Comparison of ENCODE assay signal across 11 mouse cellular contexts in the genomic region with DNA sequence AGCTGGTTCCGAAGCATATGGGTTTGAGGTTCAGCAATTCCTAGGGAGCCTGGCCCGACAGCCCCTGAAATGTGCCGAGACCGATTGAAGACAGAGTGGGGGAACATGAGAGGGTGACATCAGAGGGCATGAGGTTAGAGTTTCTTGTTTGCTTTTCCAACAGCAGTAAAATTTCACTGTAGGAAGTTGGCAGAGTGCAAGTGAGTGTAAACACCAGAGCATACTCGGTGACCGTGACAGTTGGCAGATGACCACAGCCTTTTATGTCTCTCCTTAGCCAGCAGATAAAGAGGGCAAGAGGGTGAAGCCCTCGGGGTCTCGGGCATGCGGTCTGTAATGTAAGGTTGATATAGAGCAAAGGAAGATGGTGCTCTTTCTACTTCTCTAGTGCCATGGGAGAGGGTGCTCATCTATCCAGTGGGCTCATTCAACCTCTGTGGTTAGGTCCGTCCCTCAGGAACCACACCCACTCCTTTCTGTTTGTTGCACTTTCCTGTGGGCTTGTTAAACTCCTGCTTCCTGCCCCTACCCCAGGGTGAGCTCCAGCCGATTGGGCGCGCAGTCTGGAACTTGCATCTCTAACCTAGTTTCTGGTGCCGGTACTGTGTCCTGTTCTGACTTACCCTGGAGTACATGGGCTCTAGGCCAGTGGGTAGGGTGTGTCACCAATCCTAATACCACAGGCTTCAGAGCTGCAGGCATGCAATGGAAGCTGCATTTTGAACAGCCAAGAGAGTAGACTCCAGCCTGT. TPM values are rescaled to one million over a fixed set of nuclear protein-coding genes. Genes with fewer than 3 reads are reported as not detected.
A peak's percentile ranks its signal among the peaks of the same experiment; 100 is the strongest.
DNase-seq lines count a peak whose midpoint lies in the region; ATAC-seq and TF ChIP-seq lines count a peak whose summit lies in the region.
"Had no signal": no experiment of that assay in that cellular context is flagged by ENCODE, and none has a peak within 500 bp of the region (broad histone marks: within the 10 kb centered on the region; RNA-seq: fewer than 3 reads in every experiment).

No protein-coding gene starts in this region.

- no peaks in the 10 kb centered on the region for H3K36me3 ChIP-seq in intestine, embryonic 14.5 days (ENCODE audit: control insufficient read depth, insufficient read depth, low read length)
- H3K36me3 ChIP-seq in thymus, adult 2 months (ENCODE audit: control insufficient read depth, insufficient read depth, low read length) = no peaks in the 10 kb centered on the region
- H3K36me3 ChIP-seq: lung, embryonic 15.5 days had no signal

- no peak for TF ChIP-seq POLR2A in lung, adult 2 months (IDR thresholded peaks at IDR 0.05; ENCODE audit: borderline replicate concordance, extremely low read depth, low read depth, low read length)
- TF ChIP-seq POLR2A in thymus, adult 2 months (IDR thresholded peaks at IDR 0.05; ENCODE audit: control insufficient read depth, extremely low read depth, insufficient read depth, low read length, poor library complexity) = no peak

- peak; percentile 21 for DNase-seq in CD4-positive, CD25-positive, alpha-beta regulatory T cell, adult 2 months (ENCODE audit: low read depth, low spot score)
- DNase-seq in ZHBTc4 (ENCODE audit: low read depth, low spot score) = peak; percentile 28
- no peak for DNase-seq in intestine, embryonic 14.5 days (ENCODE audit: low spot score)
- peak; percentile 27 for DNase-seq in lung, adult 2 months
- DNase-seq in ovary, adult 18-20 months (ENCODE audit: low spot score) = no peak
- no peak for DNase-seq in left cerebral cortex, postnatal 10 days (ENCODE audit: extremely low spot score in 1 of 2, low spot score in 2 of 2)
- DNase-seq in gastrocnemius, postnatal 4 days (ENCODE audit: low spot score in 2 of 2) = no peak
- no peak for DNase-seq in thymus, adult 2 months
- DNase-seq: thymus, postnatal 36 days had no signal

- WGBS in intestine, embryonic 14.5 days = 34% methylated on average over 14 of the region's 14 CpGs
- 20% methylated on average over 14 of the region's 14 CpGs for WGBS in lung, adult 2 months
- 25% methylated on average over 14 of the region's 14 CpGs for WGBS in thymus, adult 2 months

- H3K9ac ChIP-seq in intestine, embryonic 14.5 days (ENCODE audit: low read length) = no peak overlapping the region
- H3K9ac ChIP-seq: lung, embryonic 15.5 days had no signal

- H3K4me2 ChIP-seq in intestine, embryonic 14.5 days (ENCODE audit: low read length) = no peak overlapping the region
- H3K4me2 ChIP-seq: lung, embryonic 15.5 days had no signal

- no peak overlapping the region for H3K27ac ChIP-seq in intestine, embryonic 14.5 days (ENCODE audit: low read depth)
- no peak overlapping the region for H3K27ac ChIP-seq in thymus, adult 2 months (ENCODE audit: control insufficient read depth, insufficient read depth, low read length)
- H3K27ac ChIP-seq: lung, embryonic 15.5 days had no signal

- H3K9me3 ChIP-seq in intestine, embryonic 14.5 days (ENCODE audit: control insufficient read depth, low read length) = no peaks in the 10 kb centered on the region
- H3K9me3 ChIP-seq: lung, embryonic 15.5 days had no signal

- TF ChIP-seq CTCF in lung, adult 2 months (IDR thresholded peaks at IDR 0.05; ENCODE audit: insufficient read depth, low read length) = no peak
- no peak for TF ChIP-seq CTCF in thymus, adult 2 months (IDR thresholded peaks at IDR 0.05; ENCODE audit: borderline replicate concordance, control insufficient read depth, extremely low read depth, insufficient read depth, low read length, poor library complexity)

- peak; percentile 57; the same call in 1 of the 2 replicates for ATAC-seq in intestine, embryonic 14.5 days (replicated peaks; ENCODE audit: low FRiP score, low TSS enrichment, low read depth)

- intact Hi-C loops in left cerebral cortex, postnatal 10 days (cut with DNase I) = no loop called here

- H3K4me1 ChIP-seq in intestine, embryonic 14.5 days (replicated peaks; ENCODE audit: control insufficient read depth, insufficient read depth, low read length) = peaks cover 19% of the 10 kb centered on the region
- H3K4me1 ChIP-seq in lung, adult 2 months (ENCODE audit: control insufficient read depth, insufficient read depth, low read length) = peaks cover 16% of the 10 kb centered on the region
- H3K4me1 ChIP-seq in thymus, adult 2 months (replicated peaks; ENCODE audit: control insufficient read depth, insufficient read depth, low read length) = peaks cover 59% of the 10 kb centered on the region

- H3K27me3 ChIP-seq in intestine, embryonic 14.5 days (replicated peaks; ENCODE audit: control insufficient read depth, insufficient read depth, low read length) = no peaks in the 10 kb centered on the region
- H3K27me3 ChIP-seq in thymus, adult 2 months (ENCODE audit: control insufficient read depth, insufficient read depth, low read length) = no peaks in the 10 kb centered on the region

- H3K4me3 ChIP-seq in intestine, embryonic 14.5 days (ENCODE audit: low read depth, low read length) = no peak overlapping the region
- no peak overlapping the region for H3K4me3 ChIP-seq in lung, adult 2 months (replicated peaks; ENCODE audit: extremely low read depth, low read depth, low read length)
- no peak overlapping the region for H3K4me3 ChIP-seq in thymus, adult 2 months (ENCODE audit: control insufficient read depth, insufficient read depth, low read length)
- H3K4me3 ChIP-seq: erythroblast, embryonic 14.5 days; lung, embryonic 15.5 days had no signal

RNA-seq across cellular contexts. Expression of a gene that starts 43.1 kb away (rescaled TPM):
- polyA plus RNA-seq in intestine, embryonic 14.5 days (2014; fragmentation: Nextera tagmentation; extraction: Ambion mirVana) = 11.3 and 12.5 TPM in 2 replicates
- 6.4 and 8.1 TPM in 2 replicates for polyA plus RNA-seq in lung, adult 2 months (2012; rRNA removed)
- total RNA-seq in left cerebral cortex, postnatal 10 days (2021) = 10 to 100 TPM in 1 of 2 experiments, 1 to 10 TPM in 1; 9.0 to 11.1 TPM
- total RNA-seq in gastrocnemius, postnatal 4 days (2021) = 10 to 100 TPM; 16.9 to 18.8 TPM
- polyA plus RNA-seq in thymus, adult 2 months (2012; rRNA removed) = 28.0 and 48.9 TPM in 2 replicates

Comparison
In these comparisons a context has a peak if more than half of its experiments do, and no peak if none do; other contexts are left out.
1. DNase-seq: peak in CD4-positive, CD25-positive, alpha-beta regulatory T cell, adult 2 months (single experiment), ZHBTc4 (single experiment) and lung, adult 2 months (single experiment); none in intestine, embryonic 14.5 days (single experiment), ovary, adult 18-20 months (single experiment), left cerebral cortex, postnatal 10 days (0 of 2), gastrocnemius, postnatal 4 days (0 of 2) and thymus, adult 2 months (single experiment).